16 mouse cellular contexts compared by ENCODE assay signal in genomic region chr5:134142381-134142780, GRCm38 (mm10).
"Had no signal": no experiment of that assay in that cellular context is flagged by ENCODE, and none has a peak within 500 bp of the region (broad histone marks: within the 10 kb centered on the region; RNA-seq: fewer than 3 reads in every experiment).

No protein-coding gene starts in this region.

- H3K4me1 ChIP-seq: limb, embryonic 10.5 days; liver, embryonic 15.5 days; midbrain, embryonic 10.5 days; neural tube, embryonic 15.5 days had no signal

- H3K27ac ChIP-seq: layer of hippocampus, adult 2 months; limb, embryonic 10.5 days; liver, embryonic 15.5 days; midbrain, embryonic 10.5 days; neural tube, embryonic 15.5 days had no signal

- H3K9me3 ChIP-seq: limb, embryonic 10.5 days; liver, embryonic 15.5 days; neural tube, embryonic 15.5 days had no signal

- H3K9ac ChIP-seq: liver, embryonic 15.5 days; lung, embryonic 14.5 days; neural tube, embryonic 15.5 days had no signal

- H3K4me3 ChIP-seq: layer of hippocampus, adult 2 months; limb, embryonic 10.5 days; liver, embryonic 15.5 days; midbrain, embryonic 10.5 days; myocyte; neural tube, embryonic 15.5 days had no signal

- H3K36me3 ChIP-seq: liver, embryonic 15.5 days had no signal

- DNase-seq: kidney, adult 18-20 months; kidney, postnatal 10 days; kidney, postnatal 4 days; lung, embryonic 14.5 days; lung, postnatal 10 days; midbrain, embryonic 14.5 days; right cerebral cortex, adult 18-20 months; right cerebral cortex, postnatal 25 days; thymus, adult 2 months; thymus, postnatal 25 days had no signal
